Mouse (Mus musculus) erythroblast, embryonic 14.5 days (primary cell): Measurements from ENCODE around the gene Sim2. TPM values are rescaled to one million over a fixed set of nuclear protein-coding genes. Genes with fewer than 3 reads are reported as not detected.

Source experiments
- H3K27me3 ChIP-seq: 2 replicates; pipeline ENCODE4 v1.6.1; 2012; ENCODE audit warnings: inconsistent platforms; ENCODE audit not compliant: control insufficient read depth
- H3K36me3 ChIP-seq: 2 replicates; pipeline ENCODE4 v1.6.1; 2012; ENCODE audit warnings: mild to moderate bottlenecking, inconsistent platforms; ENCODE audit not compliant: control insufficient read depth
- H3K4me1 ChIP-seq: 2 replicates; pipeline ENCODE4 v1.6.1; 2012; ENCODE audit warnings: inconsistent platforms; ENCODE audit not compliant: control insufficient read depth
- H3K4me3 ChIP-seq: replicated peaks from 2 replicates; pipeline ENCODE3; 2012; ENCODE audit warnings: moderate library complexity, mild to moderate bottlenecking, inconsistent platforms
- H3K9me3 ChIP-seq: 2 replicates; pipeline ENCODE4 v1.6.1; 2012; ENCODE audit warnings: low read length, inconsistent platforms, mixed read lengths; ENCODE audit not compliant: control insufficient read depth
- GATA1 ChIP-seq: IDR thresholded peaks from 2 replicates; pipeline ENCODE4 v1.6.1; 2012; ENCODE audit warnings: low read length, inconsistent platforms, mixed read lengths
- TAL1 ChIP-seq: IDR thresholded peaks from 3 replicates; pipeline ENCODE4 v1.6.1; 2012; ENCODE audit warnings: low read length, inconsistent platforms, mixed read lengths
- polyA plus RNA-seq: library from polyadenylated mRNA; stranded (reverse); fragments of >175 nt; gene quantifications from 2 replicates; pipeline ENCODE4 v1.2.3, GENCODE M21; 2012

Gene Sim2
- polyA plus RNA-seq, 1 experiment = not detected

DNA sequence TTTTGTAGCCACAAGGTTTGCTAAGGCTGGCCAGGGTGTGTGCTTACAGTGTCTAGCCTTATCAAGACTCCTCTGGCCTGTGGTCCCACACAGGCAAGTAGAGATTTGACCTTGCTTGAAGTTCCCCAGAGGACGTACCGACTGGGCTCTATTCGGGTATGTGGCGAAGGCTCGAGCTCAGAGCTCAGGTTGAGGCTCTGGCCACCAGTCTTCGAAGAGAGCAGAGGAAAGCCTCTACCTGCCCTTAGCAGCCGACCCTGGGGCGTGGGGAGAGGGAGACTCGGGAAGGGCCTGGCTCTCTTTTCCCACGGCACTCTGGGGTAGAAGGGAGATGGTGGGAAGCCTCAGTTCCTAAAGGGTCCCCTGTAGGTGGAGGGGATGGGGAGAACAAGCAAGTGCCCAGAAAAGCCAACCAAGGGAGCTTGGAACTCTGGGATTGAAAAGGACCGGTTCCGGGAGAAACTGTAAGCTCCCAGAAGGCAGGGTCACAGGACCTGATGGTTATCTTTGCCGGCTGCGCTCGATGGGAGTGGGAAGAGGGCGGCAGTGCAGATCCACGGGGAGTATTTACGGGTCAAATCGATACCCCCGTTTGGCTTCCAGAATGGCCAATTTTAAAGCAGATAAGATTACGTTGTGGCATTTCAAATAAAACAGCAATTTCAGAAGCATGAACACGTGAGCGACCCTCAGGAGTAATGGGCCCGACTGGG lies 8.6 kb downstream of the Sim2 start:
- Histone ChIP-seq H3K4me3 (no peak overlapping the region), H3K9me3 (no peaks in the 10 kb centered on the region), H3K27me3 (peaks cover 100% of the 10 kb centered on the region), H3K4me1 (no peaks in the 10 kb centered on the region), H3K36me3 (no peaks in the 10 kb centered on the region)
- no peak for TF ChIP-seq TAL1
- TF ChIP-seq GATA1 = no peak

DNA sequence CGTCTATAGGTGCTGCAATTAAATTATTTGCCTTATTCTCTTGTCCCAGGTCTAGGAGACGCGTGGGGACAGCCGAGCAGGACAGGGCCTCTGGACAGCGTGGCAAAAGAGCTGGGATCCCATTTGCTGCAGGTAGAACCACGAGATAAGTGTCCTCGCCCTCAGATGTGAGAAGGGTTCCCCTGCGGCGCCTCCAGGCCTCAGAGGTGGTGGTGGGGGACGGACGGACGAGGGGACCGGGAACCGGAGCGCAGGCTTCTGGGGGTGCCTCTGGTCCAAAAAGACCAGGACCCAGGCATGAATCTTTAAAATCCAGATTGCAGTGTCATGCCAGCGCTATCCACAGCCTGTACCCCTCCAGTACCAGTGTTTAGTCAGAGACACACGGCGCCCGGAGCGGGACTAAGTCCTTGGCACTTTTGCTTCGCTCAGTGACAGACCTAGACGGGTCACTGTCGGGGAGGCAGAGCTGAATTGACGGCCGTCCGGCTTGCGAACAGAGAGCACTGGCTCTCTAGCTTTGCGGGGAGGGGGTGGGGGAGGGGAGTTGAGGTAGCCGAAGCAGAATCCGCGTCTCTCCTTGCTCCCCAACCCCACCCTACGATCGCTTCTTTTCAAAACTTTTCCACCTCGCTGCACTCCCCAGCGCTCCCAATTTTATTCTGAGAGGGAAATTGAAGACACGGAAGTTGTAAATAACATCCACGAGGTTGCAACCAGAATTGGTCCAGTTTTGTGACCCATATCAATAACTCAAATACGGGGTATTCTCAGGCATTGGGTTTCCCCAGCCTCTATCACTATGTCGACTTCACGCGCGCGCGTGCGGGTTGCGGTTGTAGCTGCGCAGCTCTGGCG lies 9.7 kb downstream of the Sim2 start:
- TF ChIP-seq TAL1 (no peak), GATA1 (no peak)
- Histone ChIP-seq H3K4me1 (no peaks in the 10 kb centered on the region), H3K9me3 (no peaks in the 10 kb centered on the region), H3K4me3 (no peak overlapping the region), H3K27me3 (peaks cover 100% of the 10 kb centered on the region), H3K36me3 (no peaks in the 10 kb centered on the region)

DNA sequence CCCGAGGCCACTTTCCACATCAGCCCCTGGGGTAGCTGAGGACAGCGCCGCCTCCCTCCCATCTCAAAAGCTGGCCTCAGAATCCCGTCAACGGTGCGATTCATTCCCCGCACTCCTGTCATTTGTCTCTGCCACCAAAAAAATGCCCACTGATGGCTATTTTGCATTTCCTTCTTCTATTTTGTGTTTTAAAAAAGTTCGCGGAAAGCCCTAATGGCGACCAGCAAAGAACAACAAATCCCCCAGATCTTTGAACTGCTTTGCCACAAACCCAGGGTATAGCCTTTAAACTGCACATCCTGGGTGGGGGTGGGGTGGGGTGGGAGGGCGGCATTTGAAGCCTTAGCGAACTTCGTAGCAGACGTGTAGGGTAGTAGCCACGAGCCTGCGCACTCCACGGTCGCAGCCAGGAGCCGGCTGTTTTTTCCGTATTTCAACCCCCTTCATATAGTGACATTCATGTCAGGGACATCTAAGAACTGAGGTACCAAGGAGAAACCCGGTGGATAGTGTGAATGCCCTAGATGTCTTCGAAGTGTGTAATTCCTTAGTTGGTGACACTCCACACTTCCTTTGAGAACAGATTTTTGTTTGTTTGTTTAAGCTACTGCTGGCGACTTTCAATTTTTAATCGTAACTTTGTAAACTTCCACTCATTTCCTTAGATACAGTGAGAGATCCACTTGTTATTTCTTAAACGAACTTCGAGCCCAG lies 10.5 kb downstream of the Sim2 start:
- no peaks in the 10 kb centered on the region for H3K4me1 ChIP-seq
- no peaks in the 10 kb centered on the region for H3K36me3 ChIP-seq
- no peaks in the 10 kb centered on the region for H3K9me3 ChIP-seq
- no peak overlapping the region for H3K4me3 ChIP-seq
- H3K27me3 ChIP-seq = peaks cover 100% of the 10 kb centered on the region
- no peak for TF ChIP-seq GATA1
- TF ChIP-seq TAL1 = no peak

DNA sequence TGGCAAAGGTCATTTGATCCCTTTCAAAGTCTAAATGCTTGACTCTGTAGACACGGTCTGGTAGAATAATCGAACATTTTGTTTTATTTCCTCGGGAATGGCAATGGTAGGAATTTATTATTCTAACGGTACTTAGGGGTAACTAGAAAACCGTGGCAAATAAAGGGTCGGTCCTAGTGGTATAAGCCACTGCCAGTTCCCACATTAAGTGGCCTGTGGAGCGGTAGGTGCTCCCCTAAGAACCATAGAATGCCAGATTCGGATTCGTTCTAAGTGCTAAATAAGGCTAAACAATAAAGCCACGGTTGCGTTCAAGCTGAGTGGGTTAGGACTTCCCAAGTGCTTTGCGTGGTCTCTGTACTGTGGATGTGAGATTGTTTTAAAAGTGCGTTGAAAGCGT lies 11.7 kb downstream of the Sim2 start:
- H3K4me1 ChIP-seq = no peaks in the 10 kb centered on the region
- no peaks in the 10 kb centered on the region for H3K9me3 ChIP-seq
- TF ChIP-seq GATA1 (no peak), TAL1 (no peak)
- H3K27me3 ChIP-seq = peaks cover 94% of the 10 kb centered on the region
- no peaks in the 10 kb centered on the region for H3K36me3 ChIP-seq
- no peak overlapping the region for H3K4me3 ChIP-seq

DNA sequence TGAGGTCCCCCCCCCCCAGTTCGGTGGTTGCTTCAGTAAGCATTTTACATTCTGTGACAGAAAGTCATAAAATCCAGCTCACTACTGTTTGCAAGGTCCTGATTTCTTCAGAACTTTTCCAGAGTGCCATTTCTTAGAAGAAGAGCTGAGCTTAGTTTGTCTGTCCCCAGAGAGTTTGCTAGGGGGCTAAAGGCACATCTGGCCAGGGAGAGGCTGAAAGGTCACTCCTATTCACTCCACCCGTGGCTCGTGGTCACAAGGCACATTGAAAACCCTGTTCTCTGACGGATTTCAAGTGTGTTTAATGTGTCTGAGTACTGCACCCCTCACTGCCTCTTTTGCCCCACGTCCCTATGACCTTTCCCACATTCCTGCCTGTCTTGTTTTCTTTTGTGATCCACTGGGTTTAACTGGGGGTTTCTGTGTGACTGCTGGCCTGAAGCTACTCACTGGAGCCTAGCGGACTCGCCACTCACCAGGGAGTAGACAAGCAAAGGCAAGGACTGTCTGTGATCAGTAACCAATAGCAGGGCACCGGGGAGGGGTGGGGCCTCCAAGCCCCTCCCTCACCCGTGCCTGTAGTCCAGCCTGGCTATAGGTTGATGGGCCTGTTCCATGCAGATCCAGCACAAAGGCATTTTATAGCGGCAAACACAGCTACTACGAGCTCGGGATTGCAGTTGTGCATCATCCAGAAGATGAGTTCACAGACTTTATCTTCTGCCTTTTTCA lies 13.2 kb downstream of the Sim2 start:
- H3K27me3 ChIP-seq = peaks cover 80% of the 10 kb centered on the region

DNA sequence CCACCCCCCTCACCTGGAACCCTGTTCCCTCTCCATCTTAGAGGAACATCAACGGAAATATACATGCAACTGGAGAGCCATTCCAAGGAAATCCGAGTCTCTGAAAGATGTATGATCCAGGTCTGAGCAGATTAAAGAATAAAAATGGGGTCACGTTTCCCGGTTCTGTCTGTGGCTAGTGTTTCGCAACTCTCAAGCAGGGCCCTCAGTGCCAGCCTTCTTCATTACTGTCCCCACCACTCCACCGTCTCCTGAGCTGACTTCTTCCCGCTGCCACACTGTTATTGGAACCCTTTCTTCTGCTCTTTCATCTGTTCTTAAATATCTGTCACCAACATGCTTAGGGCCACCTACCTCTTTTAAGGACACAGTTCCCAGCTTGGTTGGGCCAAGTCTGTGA lies 28.4 kb downstream of the Sim2 start:
- peaks cover 7% of the 10 kb centered on the region for H3K27me3 ChIP-seq
- H3K36me3 ChIP-seq = no peaks in the 10 kb centered on the region
- no peaks in the 10 kb centered on the region for H3K9me3 ChIP-seq
- H3K4me1 ChIP-seq = no peaks in the 10 kb centered on the region
- no peak overlapping the region for H3K4me3 ChIP-seq
- TF ChIP-seq GATA1 (no peak), TAL1 (no peak)

More for the DNA sequence above, 13.2 kb downstream of the Sim2 start:
- Histone ChIP-seq H3K4me1 (no peaks in the 10 kb centered on the region), H3K36me3 (no peaks in the 10 kb centered on the region), H3K4me3 (no peak overlapping the region), H3K9me3 (no peaks in the 10 kb centered on the region)
- TF ChIP-seq TAL1 (no peak), GATA1 (no peak)

DNA sequence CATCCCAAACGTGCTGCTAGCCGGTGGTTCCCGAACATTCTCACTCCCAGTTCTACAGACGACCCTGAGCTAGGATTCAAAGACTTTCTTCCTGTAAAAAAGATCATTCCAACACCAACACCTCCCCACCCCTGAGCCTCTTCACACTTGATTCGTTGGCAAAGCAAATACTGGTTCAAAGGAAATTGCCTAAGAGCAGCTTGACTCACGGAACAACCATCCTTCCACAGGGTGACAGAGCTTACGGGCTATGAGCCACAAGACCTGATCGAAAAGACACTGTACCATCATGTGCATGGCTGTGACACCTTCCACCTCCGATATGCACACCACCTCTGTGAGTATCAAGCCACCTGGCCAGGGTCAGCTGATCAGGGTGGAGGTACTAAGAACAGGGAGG lies 30.0 kb downstream of the Sim2 start:
- no peaks in the 10 kb centered on the region for H3K4me1 ChIP-seq
- no peaks in the 10 kb centered on the region for H3K36me3 ChIP-seq
- no peak overlapping the region for H3K4me3 ChIP-seq
- peaks cover 7% of the 10 kb centered on the region for H3K27me3 ChIP-seq
- TF ChIP-seq TAL1 = no peak
- TF ChIP-seq GATA1 = no peak
- H3K9me3 ChIP-seq = no peaks in the 10 kb centered on the region

DNA sequence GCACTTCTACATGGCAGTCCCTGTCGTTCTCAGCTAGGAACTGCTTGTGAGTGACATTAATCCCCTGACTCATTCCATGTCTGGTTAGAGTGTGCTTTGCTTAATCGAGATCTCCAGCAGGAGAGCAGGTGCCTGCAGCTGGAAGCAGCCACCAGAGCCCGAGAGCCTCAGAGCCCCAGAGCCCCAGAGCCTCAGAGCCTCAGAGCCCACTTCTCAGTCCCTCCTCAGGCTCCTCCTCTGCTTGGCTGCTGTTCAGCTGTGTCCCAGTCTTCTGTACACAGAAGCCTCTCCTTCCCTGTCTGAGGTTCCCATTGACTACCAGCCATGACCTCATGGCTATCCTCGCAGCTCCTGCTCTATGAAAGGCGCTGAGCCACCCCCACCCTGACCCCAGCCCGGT lies 32.6 kb downstream of the Sim2 start:
- Histone ChIP-seq H3K4me1 (no peaks in the 10 kb centered on the region), H3K9me3 (no peaks in the 10 kb centered on the region), H3K27me3 (peaks cover 14% of the 10 kb centered on the region), H3K36me3 (no peaks in the 10 kb centered on the region), H3K4me3 (no peak overlapping the region)
- no peak for TF ChIP-seq GATA1
- no peak for TF ChIP-seq TAL1

DNA sequence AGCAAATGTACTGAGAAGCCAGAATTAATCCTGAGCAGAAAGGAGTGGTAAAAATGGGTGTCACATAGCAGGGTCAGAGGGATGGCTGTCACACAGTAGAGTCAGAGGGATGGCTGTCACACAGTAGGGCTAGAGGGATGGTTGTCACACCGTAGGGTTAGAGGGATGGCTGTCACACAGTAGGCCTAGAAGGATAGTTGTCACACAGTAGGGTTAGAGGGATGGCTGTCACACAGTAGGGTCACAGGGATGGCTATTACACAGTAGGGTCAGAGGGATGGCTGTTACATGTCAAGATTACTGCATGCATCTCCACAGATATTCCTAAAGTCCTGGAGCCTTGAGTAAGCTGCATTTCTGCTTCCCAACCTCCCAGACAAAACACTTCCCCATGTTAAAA lies 33.7 kb downstream of the Sim2 start:
- H3K27me3 ChIP-seq = peaks cover 18% of the 10 kb centered on the region
- no peaks in the 10 kb centered on the region for H3K4me1 ChIP-seq
- TF ChIP-seq TAL1 = no peak
- TF ChIP-seq GATA1 = no peak
- H3K4me3 ChIP-seq = no peak overlapping the region
- no peaks in the 10 kb centered on the region for H3K36me3 ChIP-seq
- no peaks in the 10 kb centered on the region for H3K9me3 ChIP-seq
